Mouse (Mus musculus): ENCODE measurements around the gene Actg1.

GRCm38 (mm10) chr11:120387157-120387556, 38.8 kb upstream of the Actg1 start:
- TF ChIP-seq POLR2A (IDR thresholded peaks at IDR 0.05; ENCODE audit: low read depth, low read length) (no peak), CTCF (IDR thresholded peaks at IDR 0.05; ENCODE audit: extremely low read depth, insufficient read depth, insufficient read length, insufficient replicate concordance) (no peak)
